Mouse (Mus musculus) T-helper 1 cell (primary cell): ENCODE results near the gene Nhej1.

Experiments used
- in situ Hi-C: fragments of 300-600 bp; cut with MboI, MseI; formaldehyde crosslinking; loops from one replicate; pipeline ENCODE4 v1.15.1; 2025; ENCODE audit warnings: high pct_unique_total_duplicates

Nhej1 gene

DNA sequence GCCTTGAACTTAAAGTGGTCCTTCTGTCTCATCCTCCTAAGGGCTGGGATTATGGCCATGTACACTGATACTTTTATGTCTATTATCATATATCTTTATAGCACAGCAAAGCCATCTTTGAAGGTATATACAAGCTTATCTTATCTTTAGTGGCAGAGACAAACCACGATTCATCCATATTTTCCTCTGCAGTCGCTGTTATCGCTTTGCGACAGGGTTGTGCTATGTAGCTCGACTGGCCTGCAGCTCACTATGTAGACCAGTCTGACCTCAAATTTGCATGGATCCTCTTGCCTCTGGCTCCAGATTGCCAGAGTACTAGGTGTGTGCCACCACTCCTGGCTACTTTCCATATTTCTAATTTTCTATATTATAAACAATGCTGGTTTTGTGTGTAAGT lies 125.8 kb downstream of the Nhej1 start:
- in situ Hi-C loops = no loop called here

DNA sequence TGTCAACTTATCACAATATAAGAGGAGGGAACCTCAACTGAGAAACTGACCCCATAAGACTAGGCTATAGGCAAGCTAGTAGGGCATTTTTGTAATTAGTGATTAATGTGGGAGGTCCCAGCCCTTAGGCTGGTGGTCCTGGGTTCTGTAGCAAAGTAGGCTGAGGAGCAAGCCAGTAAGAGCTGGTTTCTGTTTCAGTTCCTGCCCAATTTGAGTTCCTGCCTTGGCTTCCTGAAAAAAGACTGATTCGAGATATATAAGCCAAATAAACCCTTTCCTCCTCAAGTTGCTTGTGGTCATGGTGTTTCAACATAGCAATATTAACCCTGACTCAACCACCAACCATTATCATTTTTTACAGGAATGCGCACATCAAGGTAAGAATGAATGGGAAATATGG lies 127.8 kb downstream of the Nhej1 start:
- in situ Hi-C loops = no loop called here

- in situ Hi-C loops = no loop called here
Measured at GRCm38 (mm10) chr1:74977001-74977400, 148.0 kb downstream of the Nhej1 start.

DNA sequence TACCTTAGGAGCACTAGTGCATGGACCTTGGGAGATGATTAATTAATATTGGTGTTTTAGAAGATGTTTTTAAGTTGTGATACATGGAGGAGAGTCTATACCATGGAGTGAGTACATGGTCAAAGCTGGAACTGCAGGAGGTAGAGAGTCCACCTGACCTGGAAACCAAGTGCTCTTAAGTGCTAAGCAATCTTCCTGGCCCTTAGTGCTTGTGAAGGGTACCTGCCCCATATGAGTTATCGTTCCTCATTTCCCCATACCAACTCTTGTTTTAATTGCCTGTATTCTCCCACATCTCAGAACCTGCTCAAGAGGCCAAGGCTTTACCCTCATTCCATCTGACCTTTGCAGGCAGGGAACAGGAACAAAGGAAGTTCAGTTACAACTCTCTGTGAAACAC lies 149.1 kb downstream of the Nhej1 start:
- in situ Hi-C loops = no loop called here

- in situ Hi-C loops = no loop called here
Measured at GRCm38 (mm10) chr1:74973590-74973989, 151.4 kb downstream of the Nhej1 start.

- in situ Hi-C loops = no loop called here
Measured at GRCm38 (mm10) chr1:74971353-74972050, 153.5 kb downstream of the Nhej1 start.

- in situ Hi-C loops = no loop called here
Measured at GRCm38 (mm10) chr1:74967962-74968580, 156.9 kb downstream of the Nhej1 start.

DNA sequence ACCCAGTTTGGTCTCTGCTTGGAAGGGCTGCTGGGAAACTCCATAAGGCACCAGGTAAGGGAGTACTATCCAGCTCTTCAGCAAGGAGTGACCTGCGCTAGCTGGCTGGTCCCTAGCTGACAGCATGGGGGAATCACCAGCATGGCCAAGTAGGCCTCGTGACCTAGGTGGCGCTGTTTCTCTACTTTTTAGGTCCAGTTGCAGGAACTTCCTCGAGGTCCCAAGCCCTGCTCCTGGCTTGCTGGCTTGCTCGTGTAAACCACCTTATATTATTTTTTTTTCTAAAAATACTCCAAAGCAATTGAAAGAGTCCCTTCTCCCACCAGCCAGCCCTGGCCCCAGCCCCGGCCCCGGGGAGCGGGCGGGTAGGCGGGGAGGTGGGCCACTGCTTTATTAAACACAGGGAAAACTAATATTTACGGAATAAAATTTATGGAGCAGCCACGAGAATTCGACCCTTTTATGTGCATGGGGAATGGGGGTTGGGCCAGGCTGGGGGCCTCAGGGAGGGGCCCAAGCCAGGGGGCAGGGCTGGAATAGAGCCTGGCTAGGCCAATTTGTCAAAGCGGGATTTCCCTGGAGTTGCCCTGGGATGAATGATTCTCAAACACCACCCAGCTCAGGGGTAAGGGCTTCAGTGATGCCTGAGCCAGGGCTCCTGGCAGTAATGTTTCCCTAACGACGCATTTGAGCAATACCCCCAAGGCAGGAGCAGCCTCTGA lies 160.3 kb downstream of the Nhej1 start:
- in situ Hi-C loops = no loop called here

DNA sequence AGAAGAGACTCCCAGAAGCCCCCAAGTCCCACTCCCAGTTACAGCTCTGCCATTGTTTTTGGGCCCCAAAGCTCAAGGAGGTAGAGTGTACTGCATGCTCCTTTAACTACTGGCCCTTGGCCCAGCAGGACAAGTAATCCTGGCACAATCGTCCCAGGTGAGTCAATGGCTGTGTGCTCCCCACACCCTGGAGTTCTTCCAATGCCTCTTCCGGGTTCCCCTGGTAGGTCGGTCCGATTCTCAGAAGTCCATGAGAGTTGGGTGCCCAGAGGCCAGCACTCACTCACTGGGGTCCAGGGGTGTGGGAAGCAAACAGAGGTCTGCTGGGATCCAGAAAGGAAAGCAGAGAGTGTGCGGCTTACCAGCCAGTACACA lies 162.2 kb downstream of the Nhej1 start:
- in situ Hi-C loops = no loop called here

DNA sequence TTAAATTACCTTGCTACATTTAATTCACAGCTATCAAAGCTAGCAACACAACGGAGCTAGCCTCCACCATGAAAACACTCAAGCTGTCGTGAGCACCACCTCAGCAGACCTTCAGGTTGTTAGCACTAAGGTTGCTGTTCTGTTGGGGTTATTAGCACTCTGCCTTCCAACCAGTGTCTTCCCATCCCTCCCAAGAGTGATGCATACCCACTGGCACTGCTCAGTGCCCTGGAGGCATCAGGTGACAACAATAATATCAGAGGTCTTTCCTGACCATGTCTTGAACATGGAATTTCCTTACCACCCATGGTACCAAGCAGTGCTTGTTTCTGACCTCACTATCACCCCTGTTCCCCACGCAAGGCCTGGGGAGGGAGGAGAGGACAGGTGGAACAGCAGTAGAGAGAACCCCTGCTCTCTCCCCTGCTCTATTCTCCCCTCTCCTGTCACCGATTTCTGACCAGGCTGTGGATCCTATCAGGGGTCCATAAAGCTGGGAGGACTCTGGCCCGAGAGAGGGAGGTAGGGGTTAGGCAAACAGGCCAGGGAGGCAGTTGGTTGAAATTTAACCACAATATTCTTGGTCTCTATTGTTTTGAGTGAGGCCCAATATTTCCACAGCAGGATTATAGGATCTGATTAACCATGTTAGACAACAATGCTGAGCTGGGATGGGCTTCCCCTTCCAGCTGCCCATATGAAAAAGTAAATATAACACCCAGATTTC lies 162.7 kb downstream of the Nhej1 start:
- in situ Hi-C loops = no loop called here

DNA sequence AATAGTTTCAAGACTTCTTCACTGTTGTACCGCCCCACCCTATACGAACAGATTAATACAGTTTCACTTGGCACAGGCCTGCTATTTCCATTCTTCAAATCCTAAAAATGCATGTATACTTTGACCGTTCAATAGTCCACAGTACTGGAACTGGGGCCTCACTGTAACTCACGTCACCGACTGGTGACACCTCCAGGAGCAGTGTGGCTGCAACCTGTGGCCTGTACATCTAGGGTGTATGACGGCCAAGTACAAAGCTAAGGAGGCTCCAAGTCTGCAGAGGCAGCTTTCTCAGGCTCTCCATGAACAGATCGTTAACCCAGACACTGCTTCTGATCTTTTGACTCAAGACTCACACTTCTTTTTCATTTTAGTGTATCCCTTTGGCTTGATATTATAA lies 163.3 kb downstream of the Nhej1 start:
- in situ Hi-C loops = no loop called here

DNA sequence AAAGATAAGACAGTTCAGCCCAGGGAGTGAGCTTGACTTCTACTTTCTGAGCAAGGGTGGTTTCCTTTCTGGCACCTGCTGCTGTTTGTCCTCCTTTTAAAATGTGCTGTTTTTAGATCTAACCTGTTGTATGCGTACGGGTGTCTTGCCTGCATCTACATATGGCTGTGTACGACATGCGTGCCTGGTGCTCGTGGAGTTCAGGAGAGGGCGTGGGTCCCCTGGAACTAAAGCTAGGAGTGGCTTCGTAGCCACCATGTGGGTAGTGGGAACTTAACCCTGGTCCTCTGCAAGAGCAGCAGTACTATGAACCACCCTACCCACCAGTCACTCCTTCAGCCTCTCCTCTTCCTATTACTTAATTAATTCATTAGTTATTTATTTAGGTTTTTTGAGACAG lies 164.9 kb downstream of the Nhej1 start:
- in situ Hi-C loops = no loop called here

GRCm38 (mm10) chr1:74951556-74952210 lies 173.3 kb downstream of the Nhej1 start, which contains the start of gene Ihh:
TSS of gene Ihh (minus strand) at chr1:74951672.
- in situ Hi-C loops = no loop called here

- in situ Hi-C loops = no loop called here
Measured at GRCm38 (mm10) chr1:74950576-74951490, 174.2 kb downstream of the Nhej1 start.

DNA sequence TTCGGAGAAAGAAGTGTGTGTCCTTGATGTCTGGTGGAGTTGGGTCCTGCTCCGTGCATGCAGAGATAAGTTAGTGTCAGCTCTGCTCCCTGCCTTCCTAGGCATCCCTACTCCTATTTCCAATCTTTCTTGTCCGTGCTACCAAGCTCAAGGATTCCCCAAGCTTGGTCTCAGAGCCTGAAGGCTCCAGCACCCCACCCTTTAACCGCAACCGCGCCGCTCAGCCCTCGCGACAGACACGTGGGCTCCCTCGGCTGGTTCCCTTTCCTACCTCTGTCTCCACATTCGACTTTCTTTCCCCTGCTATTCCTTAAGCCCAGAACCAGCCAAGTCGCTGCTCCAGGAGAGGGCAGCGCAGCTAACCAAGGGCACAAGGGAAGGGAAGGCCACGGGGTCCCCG lies 174.9 kb downstream of the Nhej1 start:
- in situ Hi-C loops = no loop called here

DNA sequence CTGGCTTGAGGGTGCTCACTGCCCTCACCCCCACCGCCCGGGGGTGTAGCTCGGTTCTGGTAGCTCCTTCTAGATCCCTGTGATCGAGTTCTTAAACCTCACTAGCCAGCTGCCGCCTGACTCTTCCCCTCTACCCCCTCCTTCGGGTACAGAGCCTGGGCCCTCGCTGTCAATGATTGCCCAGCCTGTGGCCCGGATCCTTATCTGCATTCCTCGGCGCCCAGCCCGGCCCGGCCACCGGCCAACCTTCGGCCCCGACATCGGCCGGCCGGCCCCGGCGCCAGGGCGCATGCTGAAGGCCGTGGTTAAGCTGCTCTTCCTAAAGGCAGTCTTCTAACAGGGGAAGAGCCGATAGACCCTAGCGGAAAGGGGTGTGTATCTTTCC lies 175.3 kb downstream of the Nhej1 start:
- in situ Hi-C loops = loop anchor here (5.0 kb wide), 2 partner anchors 68 to 178 kb away; partner anchors contain the start of gene Nhej1

DNA sequence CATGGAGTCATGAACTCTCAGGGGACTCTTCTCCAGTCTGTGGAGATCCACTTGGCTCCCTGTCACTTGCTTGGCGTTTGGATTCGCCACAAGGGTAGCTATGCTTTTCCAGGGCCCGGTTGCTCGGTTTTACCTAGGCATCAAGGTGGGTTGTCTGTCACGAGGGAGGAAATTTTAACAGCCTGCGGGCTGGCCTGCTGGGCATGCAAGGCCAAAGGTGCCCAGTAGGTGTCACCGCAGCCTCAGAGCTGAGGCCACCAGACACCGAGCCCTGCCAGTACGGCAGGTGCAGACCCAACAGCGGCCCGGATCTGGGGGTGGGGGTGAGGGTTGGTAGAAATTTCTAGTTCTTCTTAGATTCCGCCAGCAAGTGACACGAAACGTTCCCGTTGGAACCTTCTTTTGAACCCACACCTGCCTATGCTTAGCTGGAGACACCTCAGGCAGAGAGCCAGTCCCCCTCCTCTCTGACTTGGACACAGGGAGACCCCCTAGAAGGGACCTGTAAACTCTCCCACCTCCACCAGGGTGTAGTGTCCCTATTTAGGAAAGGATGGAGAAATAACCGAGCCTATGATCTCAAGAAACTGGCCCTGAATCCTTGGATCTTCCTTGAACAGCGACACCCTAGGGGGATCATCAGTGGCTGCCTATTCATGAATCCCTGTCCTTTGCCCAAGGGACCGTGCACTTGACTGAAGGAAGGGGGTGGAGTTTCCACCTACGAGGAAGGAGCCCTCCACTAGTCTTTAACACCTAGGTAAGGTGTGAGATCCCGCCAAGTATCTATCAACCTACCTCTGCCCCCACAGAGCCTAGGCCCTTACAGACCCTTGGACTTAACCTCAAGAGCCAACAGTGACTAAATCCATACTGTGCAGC lies 176.0 kb downstream of the Nhej1 start:
- in situ Hi-C loops = loop anchor here (5.0 kb wide), 2 partner anchors 68 to 178 kb away; partner anchors contain the start of gene Nhej1

GRCm38 (mm10) chr1:74947986-74948670 lies 176.9 kb downstream of the Nhej1 start:
- in situ Hi-C loops = loop anchor here (5.0 kb wide), 2 partner anchors 69 to 179 kb away; partner anchors contain the start of gene Nhej1
